Mouse (Mus musculus) heart, postnatal 0 days (tissue): ENCODE data around the gene Cadps.

Source experiments
- CTCF ChIP-seq: IDR thresholded peaks from 2 replicates; pipeline ENCODE4 v1.5.1; 2016; ENCODE audit warnings: antibody characterized with exemption, control low read depth, low read depth
- EP300 ChIP-seq: IDR thresholded peaks from 2 replicates; pipeline ENCODE4 v1.6.1; 2016; ENCODE audit warnings: antibody characterized with exemption, low read depth

DNA sequence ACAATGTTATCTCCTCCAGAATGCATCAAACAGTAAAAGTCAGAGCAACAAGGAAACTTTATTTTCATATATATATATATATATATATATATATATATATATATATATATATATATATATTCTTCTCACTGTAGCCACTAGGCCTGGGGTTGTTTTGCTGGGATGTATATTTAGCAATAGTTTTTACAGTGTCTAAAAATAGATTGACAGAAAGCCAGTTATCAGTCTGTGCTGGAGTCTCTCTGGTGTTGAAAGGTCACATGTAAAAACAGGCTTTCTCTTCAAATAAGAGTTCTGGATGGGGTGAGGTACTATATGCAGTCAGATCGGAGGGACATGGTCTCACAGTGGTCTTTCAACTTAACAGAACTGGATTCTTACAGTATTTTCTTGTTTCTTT is 2.7 kb downstream of the Cadps start:
- TF ChIP-seq CTCF, result no peak
- no peak for TF ChIP-seq EP300
